Mouse (Mus musculus) limb, embryonic 14.5 days (tissue): ENCODE data around the gene Olfr1306. TPM values are rescaled to one million over a fixed set of nuclear protein-coding genes. Genes with fewer than 3 reads are reported as not detected.

Experiments used
- ATAC-seq: fragments of 200-750 bp; cut with Nextera tagmentation; 2 replicates; pipeline ENCODE4 v1.8.0; 2017; ENCODE audit warnings: low read depth, moderate number of reproducible peaks, moderate TSS enrichment; ENCODE audit not compliant: low FRiP score
- DNase-seq: peaks from one replicate; pipeline ENCODE4 v3.0.0-alpha.2; 2015; ENCODE audit warnings: low spot score
- H3K27ac ChIP-seq: fragments of 300-500 bp; sonication (generic); replicated peaks from 2 replicates; pipeline ENCODE4 v1.5.1; 2014; ENCODE audit warnings: low read depth, mild to moderate bottlenecking, low read length, moderate library complexity, mixed read lengths
- H3K27me3 ChIP-seq: fragments of 300-500 bp; sonication (generic); 2 replicates; pipeline ENCODE4 v1.6.1; 2014; ENCODE audit warnings: low read length, mixed read lengths; ENCODE audit not compliant: control insufficient read depth, insufficient read depth
- H3K36me3 ChIP-seq: fragments of 300-500 bp; sonication (generic); 2 replicates; pipeline ENCODE4 v1.6.1; 2014; ENCODE audit warnings: mild to moderate bottlenecking, low read length, moderate library complexity, mixed read lengths; ENCODE audit not compliant: control insufficient read depth, insufficient read depth
- H3K4me1 ChIP-seq: fragments of 300-500 bp; sonication (generic); 2 replicates; pipeline ENCODE4 v1.6.1; 2014; ENCODE audit warnings: antibody characterized with exemption, low read length, mixed read lengths; ENCODE audit not compliant: control insufficient read depth, insufficient read depth
- H3K4me2 ChIP-seq: fragments of 300-500 bp; sonication (generic); replicated peaks from 2 replicates; pipeline ENCODE4 v1.6.1; 2014; ENCODE audit warnings: low read depth, mild to moderate bottlenecking, low read length, moderate library complexity; ENCODE audit not compliant: severe bottlenecking
- H3K4me3 ChIP-seq: fragments of 300-500 bp; sonication (generic); replicated peaks from 2 replicates; pipeline ENCODE4 v1.5.1; 2014; ENCODE audit warnings: low read length
- H3K9ac ChIP-seq: fragments of 300-500 bp; sonication (generic); 2 replicates; pipeline ENCODE4 v1.6.1; 2014; ENCODE audit warnings: mild to moderate bottlenecking, low read depth, low read length, moderate library complexity; ENCODE audit not compliant: severe bottlenecking
- H3K9me3 ChIP-seq: fragments of 300-500 bp; sonication (generic); 2 replicates; pipeline ENCODE4 v1.6.1; 2016; ENCODE audit warnings: low read length; ENCODE audit not compliant: control insufficient read depth
- POLR2A ChIP-seq: fragments of 200-500 bp; IDR thresholded peaks from 2 replicates; pipeline ENCODE4 v1.8.0; 2012; ENCODE audit warnings: inconsistent platforms, mild to moderate bottlenecking, moderate library complexity, borderline replicate concordance; ENCODE audit not compliant: insufficient read depth, insufficient read length; ENCODE audit errors: extremely low read depth
- WGBS: fragments of 180-500 bp; shearing (Covaris S2); extraction: QIAGEN DNeasy Blood & Tissue Kit; methylation state at CpG from one replicate; pipeline ENCODE4 v1.1.7; 2014; 5-methylcytosine and 5-hydroxymethylcytosine counted together
- polyA plus RNA-seq, 2 experiments: library from polyadenylated mRNA; depleted of rRNA in 1 of 2; stranded (reverse) in 1 of 2; unstranded in 1 of 2; fragments of >200 nt; fragmentation: Nextera tagmentation in 1 of 2; extraction: Ambion mirVana in 1 of 2; gene quantifications; 2 replicates each; pipeline versions ENCODE4 v1.2.1 to v1.2.3; 2012 to 2014

Gene Olfr1306
- polyA plus RNA-seq (2012; rRNA removed) (not detected in 2 replicates), polyA plus RNA-seq (2014; fragmentation: Nextera tagmentation; extraction: Ambion mirVana) (not detected in 2 replicates)

DNA sequence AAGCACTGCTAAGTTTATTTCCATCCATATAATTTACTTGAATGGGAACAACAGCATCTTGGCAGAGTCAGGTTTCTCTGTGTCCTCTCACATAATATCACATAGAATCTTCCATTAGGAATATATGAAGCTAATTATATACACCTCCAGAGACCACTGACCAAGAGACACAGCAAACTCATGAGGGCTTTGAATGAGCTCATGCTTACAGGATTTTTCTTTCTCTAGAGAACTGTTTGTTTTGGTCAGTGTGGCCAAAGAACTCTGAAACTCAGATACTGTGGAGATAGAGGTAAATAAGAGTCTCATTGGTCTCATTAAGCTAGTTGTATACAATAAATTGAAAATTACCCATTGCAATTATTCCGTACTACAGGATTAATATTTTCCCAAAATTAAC lies at the start of gene Olfr1306:
Gene Olfr1306 (minus strand): TSS at position 101 of the 400 bp plus-strand sequence.
- Histone ChIP-seq H3K36me3 (no peaks in the 10 kb centered on the region), H3K4me2 (no peak within 1 kb of the TSS), H3K4me1 (no peaks in the 10 kb centered on the region), H3K27ac (no peak within 1 kb of the TSS), H3K9ac (no peak within 1 kb of the TSS), H3K27me3 (no peaks in the 10 kb centered on the region), H3K4me3 (no peak within 1 kb of the TSS), H3K9me3 (no peaks in the 10 kb centered on the region)
- 79% methylated on average over 1 of the region's 1 CpGs for WGBS
- ATAC-seq (no peak), DNase-seq (no peak)
- TF ChIP-seq POLR2A = no peak

DNA sequence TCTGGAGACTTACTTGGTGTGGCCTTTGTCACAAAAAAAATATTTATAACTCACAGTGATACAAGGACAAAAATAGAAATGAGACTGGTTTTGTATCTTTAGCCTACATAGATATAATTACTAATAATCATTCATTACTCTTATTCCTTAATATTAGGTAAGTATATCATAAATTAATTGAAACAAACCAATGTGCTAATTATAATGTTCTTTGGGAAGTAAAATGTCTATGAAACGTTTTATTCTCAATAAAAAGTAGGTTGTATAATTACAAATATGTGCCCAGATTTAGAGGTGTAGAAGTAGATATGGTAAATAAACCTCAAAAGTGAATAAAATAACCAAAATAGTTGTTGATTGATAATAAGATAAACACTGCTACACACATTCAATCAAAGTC lies 48.8 kb upstream of the Olfr1306 start, which contains the start of gene Olfr1308:
Gene Olfr1308 (minus strand): TSS at position 101 of the 400 bp plus-strand sequence.
- no peaks in the 10 kb centered on the region for H3K27me3 ChIP-seq
- TF ChIP-seq POLR2A = no peak
- DNase-seq (no peak), ATAC-seq (no peak)
- no peaks in the 10 kb centered on the region for H3K4me1 ChIP-seq
- no peak within 1 kb of the TSS for H3K27ac ChIP-seq
- H3K4me2 ChIP-seq = no peak within 1 kb of the TSS
- WGBS = 53% methylated on average over 1 of the region's 1 CpGs
- H3K36me3 ChIP-seq = no peaks in the 10 kb centered on the region
- H3K4me3 ChIP-seq = no peak within 1 kb of the TSS
- H3K9me3 ChIP-seq = no peaks in the 10 kb centered on the region
- H3K9ac ChIP-seq = no peak within 1 kb of the TSS

DNA sequence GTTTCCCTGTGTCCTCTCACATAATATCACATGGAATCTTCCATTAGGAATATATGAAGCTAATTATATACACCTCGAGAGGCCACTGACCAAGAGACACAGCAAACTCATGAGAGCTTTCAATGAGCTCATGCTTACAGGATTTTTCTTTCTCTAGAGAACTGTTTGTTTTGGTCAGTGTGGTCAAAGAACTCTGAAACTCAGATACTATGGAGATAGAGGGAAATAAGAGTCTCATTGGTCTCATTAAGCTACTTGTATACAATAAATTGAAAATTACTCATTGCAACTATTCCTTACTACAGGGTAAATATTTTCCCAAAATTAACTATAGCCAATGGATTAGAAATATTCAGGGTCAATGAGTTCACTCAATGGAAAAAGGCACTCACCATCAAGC lies 33.3 kb upstream of the Olfr1306 start, which contains the start of gene Olfr1307:
Gene Olfr1307 (minus strand): TSS at position 101 of the 400 bp plus-strand sequence.
- 67% methylated on average over 1 of the region's 1 CpGs for WGBS
- Histone ChIP-seq H3K9me3 (no peaks in the 10 kb centered on the region), H3K9ac (no peak within 1 kb of the TSS), H3K27ac (no peak within 1 kb of the TSS), H3K4me3 (no peak within 1 kb of the TSS), H3K36me3 (no peaks in the 10 kb centered on the region), H3K4me2 (no peak within 1 kb of the TSS), H3K4me1 (no peaks in the 10 kb centered on the region), H3K27me3 (no peaks in the 10 kb centered on the region)
- DNase-seq (no peak), ATAC-seq (no peak)
- no peak for TF ChIP-seq POLR2A

- no peak for TF ChIP-seq POLR2A
- H3K9me3 ChIP-seq = no peaks in the 10 kb centered on the region
- no peaks in the 10 kb centered on the region for H3K4me1 ChIP-seq
- H3K27ac ChIP-seq = no peak within 1 kb of the TSS
- no peaks in the 10 kb centered on the region for H3K27me3 ChIP-seq
- no peak within 1 kb of the TSS for H3K9ac ChIP-seq
- DNase-seq (no peak), ATAC-seq (no peak)
- H3K4me2 ChIP-seq = no peak within 1 kb of the TSS
- 89% methylated on average over 2 of the region's 2 CpGs for WGBS
- H3K36me3 ChIP-seq = no peaks in the 10 kb centered on the region
- H3K4me3 ChIP-seq = no peak within 1 kb of the TSS
Observed at GRCm38 (mm10) chr2:111877049-111877448, 39.0 kb downstream of the Olfr1306 start, which contains the start of gene Olfr1305. Gene Olfr1305, minus strand, starts transcription at chr2:111877149.

Other genes with a start within 250 kb of the Olfr1306 start
- not detected in 2 replicates for gene Olfr1301, start 165.3 kb downstream of the Olfr1306 start, polyA plus RNA-seq (2012; rRNA removed)
- gene Olfr1301, start 165.3 kb downstream of the Olfr1306 start, polyA plus RNA-seq (2014; fragmentation: Nextera tagmentation; extraction: Ambion mirVana) = not detected in 2 replicates
- gene Olfr1302, start 138.8 kb downstream of the Olfr1306 start, polyA plus RNA-seq (2012; rRNA removed) = not detected in 2 replicates
- gene Olfr1302, start 138.8 kb downstream of the Olfr1306 start, polyA plus RNA-seq (2014; fragmentation: Nextera tagmentation; extraction: Ambion mirVana) = not detected in 2 replicates
- not detected in 2 replicates for gene Olfr1303, start 95.9 kb downstream of the Olfr1306 start, polyA plus RNA-seq (2012; rRNA removed)
- not detected in 2 replicates for gene Olfr1303, start 95.9 kb downstream of the Olfr1306 start, polyA plus RNA-seq (2014; fragmentation: Nextera tagmentation; extraction: Ambion mirVana)
- not detected in 2 replicates for gene Olfr1305, start 39.1 kb downstream of the Olfr1306 start, polyA plus RNA-seq (2012; rRNA removed)
- not detected in 2 replicates for gene Olfr1305, start 39.1 kb downstream of the Olfr1306 start, polyA plus RNA-seq (2014; fragmentation: Nextera tagmentation; extraction: Ambion mirVana)
- not detected in 2 replicates for gene Olfr1307, start 33.2 kb upstream of the Olfr1306 start, polyA plus RNA-seq (2012; rRNA removed)
- gene Olfr1307, start 33.2 kb upstream of the Olfr1306 start, polyA plus RNA-seq (2014; fragmentation: Nextera tagmentation; extraction: Ambion mirVana) = 0.01 TPM in 1 of 2 replicates, not detected in the other
- gene Olfr1308, start 48.7 kb upstream of the Olfr1306 start, polyA plus RNA-seq (2012; rRNA removed) = not detected in 2 replicates
- gene Olfr1308, start 48.7 kb upstream of the Olfr1306 start, polyA plus RNA-seq (2014; fragmentation: Nextera tagmentation; extraction: Ambion mirVana) = not detected in 2 replicates
- gene Olfr1309, start 74.0 kb upstream of the Olfr1306 start, polyA plus RNA-seq (2012; rRNA removed) = not detected in 2 replicates
- gene Olfr1309, start 74.0 kb upstream of the Olfr1306 start, polyA plus RNA-seq (2014; fragmentation: Nextera tagmentation; extraction: Ambion mirVana) = not detected in 2 replicates
- gene Olfr1310, start 96.4 kb upstream of the Olfr1306 start, polyA plus RNA-seq (2012; rRNA removed) = 0.01 TPM in 1 of 2 replicates, not detected in the other
- gene Olfr1310, start 96.4 kb upstream of the Olfr1306 start, polyA plus RNA-seq (2014; fragmentation: Nextera tagmentation; extraction: Ambion mirVana) = not detected in 2 replicates
- gene Olfr1311, start 108.1 kb upstream of the Olfr1306 start, polyA plus RNA-seq (2012; rRNA removed) = not detected in 2 replicates
- not detected in 2 replicates for gene Olfr1311, start 108.1 kb upstream of the Olfr1306 start, polyA plus RNA-seq (2014; fragmentation: Nextera tagmentation; extraction: Ambion mirVana)
- not detected in 2 replicates for gene Olfr1312, start 134.0 kb upstream of the Olfr1306 start, polyA plus RNA-seq (2012; rRNA removed)
- not detected in 2 replicates for gene Olfr1312, start 134.0 kb upstream of the Olfr1306 start, polyA plus RNA-seq (2014; fragmentation: Nextera tagmentation; extraction: Ambion mirVana)
- gene Olfr1313, start 161.6 kb upstream of the Olfr1306 start, polyA plus RNA-seq (2012; rRNA removed) = not detected in 2 replicates
- gene Olfr1313, start 161.6 kb upstream of the Olfr1306 start, polyA plus RNA-seq (2014; fragmentation: Nextera tagmentation; extraction: Ambion mirVana) = not detected in 2 replicates
- gene Olfr1314, start 180.5 kb upstream of the Olfr1306 start, polyA plus RNA-seq (2012; rRNA removed) = 0.10 TPM in 1 of 2 replicates, not detected in the other
- not detected in 2 replicates for gene Olfr1314, start 180.5 kb upstream of the Olfr1306 start, polyA plus RNA-seq (2014; fragmentation: Nextera tagmentation; extraction: Ambion mirVana)
- gene Olfr1315-ps1, start 199.2 kb upstream of the Olfr1306 start, polyA plus RNA-seq (2012; rRNA removed) = not detected in 2 replicates
- gene Olfr1315-ps1, start 199.2 kb upstream of the Olfr1306 start, polyA plus RNA-seq (2014; fragmentation: Nextera tagmentation; extraction: Ambion mirVana) = not detected in 2 replicates
- gene Olfr1316, start 218.7 kb upstream of the Olfr1306 start, polyA plus RNA-seq (2012; rRNA removed) = 0.05 TPM in 1 of 2 replicates, not detected in the other
- gene Olfr1316, start 218.7 kb upstream of the Olfr1306 start, polyA plus RNA-seq (2014; fragmentation: Nextera tagmentation; extraction: Ambion mirVana) = not detected in 2 replicates
- not detected in 2 replicates for gene Olfr1317, start 224.1 kb upstream of the Olfr1306 start, polyA plus RNA-seq (2012; rRNA removed)
- not detected in 2 replicates for gene Olfr1317, start 224.1 kb upstream of the Olfr1306 start, polyA plus RNA-seq (2014; fragmentation: Nextera tagmentation; extraction: Ambion mirVana)
- gene Olfr1318, start 237.9 kb upstream of the Olfr1306 start, polyA plus RNA-seq (2012; rRNA removed) = not detected in 2 replicates
- gene Olfr1318, start 237.9 kb upstream of the Olfr1306 start, polyA plus RNA-seq (2014; fragmentation: Nextera tagmentation; extraction: Ambion mirVana) = not detected in 2 replicates